Mouse (Mus musculus) heart, embryonic 13.5 days (tissue): ENCODE results near the gene 4921524J17Rik. TPM values are rescaled to one million over a fixed set of nuclear protein-coding genes. Genes with fewer than 3 reads are reported as not detected.

ENCODE experiments used
- ATAC-seq: fragments of 200-750 bp; cut with Nextera tagmentation; 2 replicates; pipeline ENCODE4 v1.8.0; 2017; ENCODE audit warnings: moderate TSS enrichment; ENCODE audit not compliant: insufficient number of reproducible peaks, low FRiP score, low TSS enrichment; ENCODE audit errors: extremely low read depth
- H3K27ac ChIP-seq: fragments of 300-500 bp; sonication (generic); replicated peaks from 2 replicates; pipeline ENCODE4 v1.5.1; 2015; ENCODE audit warnings: moderate library complexity, mild to moderate bottlenecking, inconsistent platforms
- H3K27me3 ChIP-seq: fragments of 300-500 bp; sonication (generic); replicated peaks from 2 replicates; pipeline ENCODE4 v1.6.1; 2015; ENCODE audit warnings: mild to moderate bottlenecking, inconsistent platforms
- H3K36me3 ChIP-seq: fragments of 300-500 bp; sonication (generic); 2 replicates; pipeline ENCODE4 v1.6.1; 2015; ENCODE audit warnings: mild to moderate bottlenecking, inconsistent platforms
- H3K4me1 ChIP-seq: fragments of 300-500 bp; sonication (generic); 2 replicates; pipeline ENCODE4 v1.6.1; 2015; ENCODE audit warnings: inconsistent platforms
- H3K4me2 ChIP-seq: fragments of 300-500 bp; sonication (generic); 2 replicates; pipeline ENCODE4 v1.6.1; 2015; ENCODE audit warnings: inconsistent platforms, mild to moderate bottlenecking, moderate library complexity
- H3K4me3 ChIP-seq: fragments of 300-500 bp; sonication (generic); 2 replicates; pipeline ENCODE4 v1.5.1; 2015; ENCODE audit warnings: moderate library complexity, mild to moderate bottlenecking, inconsistent platforms
- H3K9ac ChIP-seq: fragments of 300-500 bp; sonication (generic); 2 replicates; pipeline ENCODE4 v1.6.1; 2015; ENCODE audit warnings: inconsistent platforms, mild to moderate bottlenecking, moderate library complexity
- H3K9me3 ChIP-seq: fragments of 300-500 bp; sonication (generic); 2 replicates; pipeline ENCODE4 v1.6.1; 2016; ENCODE audit warnings: inconsistent platforms
- WGBS: fragments of 180-500 bp; shearing (Covaris S2); methylation state at CpG from one replicate; pipeline ENCODE4 v1.1.7; 2015; ENCODE audit warnings: mixed read lengths; 5-methylcytosine and 5-hydroxymethylcytosine counted together
- polyA plus RNA-seq: library from polyadenylated mRNA; unstranded; fragments of >200 nt; fragmentation: Nextera tagmentation; extraction: Ambion mirVana; gene quantifications from 2 replicates; pipeline ENCODE4 v1.2.1, GENCODE M21; 2015

The 4921524J17Rik gene
- polyA plus RNA-seq, 1 experiment from 2014 or later = 52.9 TPM

DNA sequence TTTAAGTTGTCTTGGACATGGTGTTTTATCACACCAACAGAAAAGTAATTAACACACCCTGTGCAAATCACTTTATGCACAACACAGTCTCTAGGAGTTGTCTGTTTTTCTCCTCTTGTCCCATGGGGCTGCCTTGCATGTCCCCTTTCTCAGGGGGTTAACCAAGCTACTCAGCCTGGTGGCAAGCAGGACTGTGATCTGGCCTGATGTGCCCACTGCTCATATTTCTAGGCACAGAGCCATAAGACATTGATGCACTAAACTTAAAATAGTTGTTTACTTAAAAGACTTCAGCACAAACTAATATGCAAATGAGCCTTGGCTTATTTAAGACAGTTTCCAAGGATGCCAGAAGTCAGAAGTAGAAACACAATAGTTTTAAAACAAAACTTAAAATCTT is 31.7 kb upstream of the 4921524J17Rik start:
- ATAC-seq = no peak
- 0 out of 2 replicates have a peak, but pooled peaks cover 2% of the 10 kb centered on the region for H3K4me1 ChIP-seq
- no peak overlapping the region for H3K4me3 ChIP-seq
- no peak overlapping the region for H3K9ac ChIP-seq
- H3K4me2 ChIP-seq = no peak overlapping the region
- H3K27me3 ChIP-seq = no peaks in the 10 kb centered on the region
- no peaks in the 10 kb centered on the region for H3K9me3 ChIP-seq
- no peaks in the 10 kb centered on the region for H3K36me3 ChIP-seq
- no peak overlapping the region for H3K27ac ChIP-seq

DNA sequence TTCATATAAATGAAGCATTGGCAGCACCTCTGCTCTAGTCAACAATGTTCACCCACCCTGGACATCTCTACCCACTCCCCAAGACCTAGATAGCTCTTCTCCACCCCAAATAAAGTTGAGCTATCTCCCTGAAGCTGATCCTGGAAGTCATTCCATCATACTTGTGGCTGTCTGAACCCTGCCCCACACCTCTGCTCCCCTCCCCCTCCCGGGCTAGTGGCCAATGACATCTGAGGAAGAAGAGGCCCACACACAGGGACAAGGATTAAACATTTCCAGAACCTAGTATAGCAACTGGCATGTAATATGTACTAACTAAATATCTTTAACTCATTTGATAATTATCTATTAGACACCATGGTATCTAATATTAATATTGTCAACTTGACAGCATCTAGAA is 29.8 kb upstream of the 4921524J17Rik start:
- no peak for ATAC-seq
- no peak overlapping the region for H3K27ac ChIP-seq
- 0 out of 2 replicates have a peak, but pooled peaks cover 2% of the 10 kb centered on the region for H3K4me1 ChIP-seq
- no peaks in the 10 kb centered on the region for H3K9me3 ChIP-seq
- H3K4me2 ChIP-seq = no peak overlapping the region
- 52% methylated on average over 1 of the region's 1 CpGs for WGBS
- H3K9ac ChIP-seq = no peak overlapping the region
- H3K27me3 ChIP-seq = no peaks in the 10 kb centered on the region
- H3K36me3 ChIP-seq = no peaks in the 10 kb centered on the region
- H3K4me3 ChIP-seq = no peak overlapping the region

DNA sequence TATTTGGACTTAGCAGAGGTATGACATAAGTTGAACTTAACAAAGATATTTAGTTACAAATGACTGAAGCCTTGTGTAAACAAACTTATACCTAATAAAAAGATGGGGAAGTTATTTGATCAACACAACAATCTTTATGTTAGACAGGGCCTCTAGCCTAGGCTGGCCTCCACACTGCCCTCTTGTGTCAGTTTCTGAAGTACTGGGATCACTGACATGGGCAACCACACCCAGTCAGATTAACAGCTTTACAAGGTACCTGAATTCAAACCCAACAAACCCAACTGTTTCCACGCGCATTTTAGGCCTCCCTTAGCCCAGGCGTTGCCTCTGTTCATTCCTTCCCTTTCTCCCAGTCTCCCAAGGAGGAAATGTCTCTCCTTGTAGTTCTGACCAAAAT is 28.7 kb upstream of the 4921524J17Rik start:
- H3K4me2 ChIP-seq = no peak overlapping the region
- no peak overlapping the region for H3K4me3 ChIP-seq
- no peaks in the 10 kb centered on the region for H3K9me3 ChIP-seq
- 0 out of 2 replicates have a peak, but pooled peaks cover 2% of the 10 kb centered on the region for H3K4me1 ChIP-seq
- H3K9ac ChIP-seq = no peak overlapping the region
- WGBS = 65% methylated on average over 3 of the region's 3 CpGs
- no peaks in the 10 kb centered on the region for H3K36me3 ChIP-seq
- no peaks in the 10 kb centered on the region for H3K27me3 ChIP-seq
- ATAC-seq = no peak
- H3K27ac ChIP-seq = no peak overlapping the region

DNA sequence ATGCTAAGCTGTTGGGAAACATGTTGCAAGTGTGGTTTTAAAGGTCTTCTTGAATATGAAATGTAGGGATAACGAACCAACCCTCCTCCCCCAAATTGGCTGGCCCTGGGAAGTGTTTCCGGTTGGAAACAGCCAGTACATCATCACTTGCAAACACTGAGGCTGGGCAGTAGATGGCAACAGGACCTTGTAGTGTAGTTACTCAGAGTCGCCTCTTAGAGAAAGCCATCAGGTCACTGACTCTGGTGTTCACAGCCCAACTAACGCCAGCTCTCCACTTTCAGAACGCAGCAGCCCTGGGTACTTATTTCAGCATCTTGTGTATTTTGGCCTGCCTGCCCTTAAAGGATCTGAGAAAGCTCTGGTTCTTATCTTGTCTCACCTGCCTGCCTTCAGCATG is 28.2 kb upstream of the 4921524J17Rik start:
- no peak for ATAC-seq
- 23% methylated on average over 5 of the region's 5 CpGs for WGBS

DNA sequence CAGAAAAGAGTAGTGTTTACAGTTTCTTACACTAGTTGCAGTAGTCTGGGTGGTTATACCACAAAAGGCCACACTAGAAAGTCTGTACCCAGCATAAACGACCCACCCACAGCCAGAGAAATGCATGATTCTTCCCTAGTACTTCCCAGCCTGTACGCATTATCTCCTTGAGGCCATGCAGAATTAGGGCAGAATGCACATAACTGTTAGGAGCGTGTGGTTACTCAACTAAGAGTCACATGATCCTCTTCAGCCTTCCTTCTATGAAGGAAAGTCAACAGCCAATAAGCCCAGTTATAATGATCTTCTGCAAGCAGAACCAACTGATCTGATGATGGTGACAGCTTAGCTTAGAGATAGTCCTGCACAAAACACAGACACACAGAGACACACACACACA is 26.9 kb upstream of the 4921524J17Rik start:
- Histone ChIP-seq H3K9me3 (no peaks in the 10 kb centered on the region), H3K4me1 (0 out of 2 replicates have a peak, but pooled peaks cover 2% of the 10 kb centered on the region), H3K9ac (no peak overlapping the region), H3K4me3 (no peak overlapping the region), H3K27me3 (no peaks in the 10 kb centered on the region), H3K36me3 (no peaks in the 10 kb centered on the region), H3K4me2 (no peak overlapping the region), H3K27ac (no peak overlapping the region)
- 67% methylated on average over 3 of the region's 3 CpGs for whole genome bisulfite sequencing
- ATAC-seq = no peak

More for the DNA sequence above, 28.2 kb upstream of the 4921524J17Rik start:
- Histone ChIP-seq H3K9me3 (no peaks in the 10 kb centered on the region), H3K4me3 (no peak overlapping the region), H3K27me3 (no peaks in the 10 kb centered on the region), H3K4me1 (0 out of 2 replicates have a peak, but pooled peaks cover 2% of the 10 kb centered on the region), H3K4me2 (no peak overlapping the region), H3K36me3 (no peaks in the 10 kb centered on the region), H3K27ac (no peak overlapping the region), H3K9ac (no peak overlapping the region)

DNA sequence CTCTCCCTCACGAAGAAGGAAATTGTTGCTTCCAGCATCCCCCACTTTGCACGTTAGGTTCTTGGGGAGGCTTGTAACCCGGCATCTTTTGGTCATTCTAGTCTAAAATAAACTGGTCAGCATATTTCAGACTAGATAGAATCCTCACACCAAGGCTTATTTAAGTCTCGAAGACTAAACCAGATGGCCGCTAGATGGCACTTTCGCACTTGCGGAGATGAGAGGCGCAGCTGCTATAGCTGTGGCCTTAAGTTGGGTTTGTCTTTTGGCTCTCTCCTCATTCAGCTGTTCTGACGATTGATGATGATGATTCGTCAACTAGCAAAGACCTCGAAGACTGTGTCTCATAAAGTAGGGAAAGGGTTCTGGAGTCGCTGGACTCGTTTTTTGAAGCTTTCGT is 23.9 kb upstream of the 4921524J17Rik start:
- Histone ChIP-seq H3K9ac (no peak overlapping the region), H3K9me3 (no peaks in the 10 kb centered on the region), H3K4me3 (no peak overlapping the region), H3K36me3 (no peaks in the 10 kb centered on the region), H3K27me3 (no peaks in the 10 kb centered on the region), H3K4me2 (no peak overlapping the region), H3K27ac (no peak overlapping the region), H3K4me1 (peaks cover 10% of the 10 kb centered on the region)
- ATAC-seq = no peak; the same call in 1 of the 2 replicates
- WGBS = 10% methylated on average over 14 of the region's 14 CpGs

DNA sequence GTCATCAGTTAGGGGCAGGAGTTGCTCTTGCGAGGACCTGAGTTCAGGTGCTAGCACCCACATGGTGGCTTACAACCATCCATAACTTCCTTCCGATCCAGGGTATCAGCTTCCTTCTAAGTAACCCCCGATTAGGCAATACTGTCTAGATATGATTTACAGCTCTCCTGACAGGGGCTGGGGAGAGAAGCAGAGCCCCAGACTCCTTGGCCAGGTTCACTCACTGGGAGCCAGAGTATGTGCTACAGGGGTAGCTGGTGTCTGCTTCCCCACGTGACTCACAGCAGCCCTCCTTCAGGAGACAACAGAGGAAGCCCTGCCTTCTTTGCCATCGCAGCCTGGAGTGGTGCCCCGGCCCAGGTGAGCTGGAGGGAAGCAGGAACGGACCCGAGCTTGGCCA is 22.1 kb upstream of the 4921524J17Rik start:
- 52% methylated on average over 8 of the region's 8 CpGs for WGBS
- no peak for ATAC-seq

DNA sequence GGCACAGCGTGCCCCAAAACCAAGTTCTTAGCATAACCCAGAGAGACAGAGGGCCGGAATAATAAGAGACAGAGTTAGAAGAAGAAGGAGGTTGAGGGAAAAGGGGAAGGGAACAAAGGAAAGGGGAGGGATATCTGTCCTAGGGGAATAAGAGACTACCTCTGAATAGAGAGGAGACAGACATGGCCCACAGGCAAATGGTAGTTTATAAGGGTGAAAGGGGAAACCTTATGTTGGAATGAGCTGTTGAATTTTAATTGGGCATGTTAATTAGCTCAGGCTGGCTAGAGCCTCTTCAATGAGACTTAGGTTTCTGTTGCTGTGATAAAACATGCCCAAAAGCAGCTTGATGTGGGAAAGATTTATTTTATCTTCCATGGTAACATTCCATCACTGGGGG is 20.6 kb upstream of the 4921524J17Rik start:
- no peaks in the 10 kb centered on the region for H3K36me3 ChIP-seq
- no peak overlapping the region for H3K4me3 ChIP-seq
- 84% methylated on average over 2 of the region's 2 CpGs for WGBS
- no peaks in the 10 kb centered on the region for H3K27me3 ChIP-seq
- no peak overlapping the region for H3K27ac ChIP-seq
- ATAC-seq = no peak
- H3K4me1 ChIP-seq = peaks cover 10% of the 10 kb centered on the region
- no peak overlapping the region for H3K9ac ChIP-seq
- no peaks in the 10 kb centered on the region for H3K9me3 ChIP-seq
- no peak overlapping the region for H3K4me2 ChIP-seq

More for the DNA sequence above, 22.1 kb upstream of the 4921524J17Rik start:
- Histone ChIP-seq H3K27ac (no peak overlapping the region), H3K27me3 (no peaks in the 10 kb centered on the region), H3K36me3 (no peaks in the 10 kb centered on the region), H3K4me3 (no peak overlapping the region), H3K9me3 (no peaks in the 10 kb centered on the region), H3K4me2 (no peak overlapping the region), H3K9ac (no peak overlapping the region), H3K4me1 (peaks cover 10% of the 10 kb centered on the region)

DNA sequence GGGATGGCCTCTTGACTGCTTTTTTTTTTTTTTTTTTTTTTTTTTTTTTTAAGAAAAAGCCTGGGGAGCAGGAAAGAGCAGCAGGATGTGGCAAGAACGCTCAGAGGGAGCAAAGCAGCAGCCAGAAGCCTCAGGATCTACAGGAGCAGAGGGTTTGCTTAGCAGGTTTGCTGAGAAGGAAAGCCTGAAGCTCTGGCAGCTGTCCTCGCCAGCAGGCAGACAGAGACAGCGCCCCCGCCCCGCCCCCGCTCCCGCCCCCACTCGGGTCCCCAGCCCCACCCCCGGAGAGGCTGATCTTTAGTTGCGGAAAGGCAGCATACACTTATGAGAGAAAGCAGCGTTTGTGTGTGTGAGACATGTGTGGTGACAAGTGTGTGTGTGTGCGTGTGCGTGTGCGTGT is 19.7 kb upstream of the 4921524J17Rik start:
- Histone ChIP-seq H3K9me3 (no peaks in the 10 kb centered on the region), H3K9ac (peak overlapping the region; percentile 52; the same call in 1 of the 2 replicates)
- no peak for ATAC-seq

DNA sequence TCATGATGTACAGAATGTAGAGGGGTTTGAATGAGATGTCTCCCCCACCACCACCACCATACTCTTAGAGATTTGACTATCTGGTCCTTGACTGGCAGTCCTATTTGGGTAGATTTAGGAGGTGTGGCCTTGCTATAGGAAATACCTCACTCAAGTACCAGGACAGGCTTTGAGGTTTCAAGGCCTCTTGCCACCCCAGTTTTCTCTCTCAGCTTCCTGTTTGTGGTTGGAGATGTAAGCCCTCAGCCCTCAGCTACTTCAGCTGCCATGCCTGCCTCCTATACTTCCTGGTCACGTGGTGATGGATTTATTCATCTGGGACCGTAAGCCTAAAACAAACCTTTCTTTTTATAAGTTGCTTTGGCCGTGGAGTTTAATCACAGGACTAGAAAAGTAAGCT is 17.7 kb upstream of the 4921524J17Rik start:
- WGBS = 72% methylated on average over 3 of the region's 3 CpGs
- H3K4me3 ChIP-seq = no peak overlapping the region
- H3K36me3 ChIP-seq = no peaks in the 10 kb centered on the region
- no peak overlapping the region for H3K27ac ChIP-seq
- H3K9me3 ChIP-seq = no peaks in the 10 kb centered on the region
- H3K4me1 ChIP-seq = peaks cover 10% of the 10 kb centered on the region
- no peak overlapping the region for H3K4me2 ChIP-seq
- H3K9ac ChIP-seq = no peak overlapping the region
- H3K27me3 ChIP-seq = no peaks in the 10 kb centered on the region
- no peak for ATAC-seq

More for the DNA sequence above, 19.7 kb upstream of the 4921524J17Rik start:
- Histone ChIP-seq H3K4me2 (peak overlapping the region; percentile 56), H3K27ac (no peak overlapping the region), H3K27me3 (no peaks in the 10 kb centered on the region), H3K4me3 (peak overlapping the region; percentile 26), H3K36me3 (no peaks in the 10 kb centered on the region), H3K4me1 (peaks cover 10% of the 10 kb centered on the region)
- WGBS = 19% methylated on average over 14 of the region's 14 CpGs

DNA sequence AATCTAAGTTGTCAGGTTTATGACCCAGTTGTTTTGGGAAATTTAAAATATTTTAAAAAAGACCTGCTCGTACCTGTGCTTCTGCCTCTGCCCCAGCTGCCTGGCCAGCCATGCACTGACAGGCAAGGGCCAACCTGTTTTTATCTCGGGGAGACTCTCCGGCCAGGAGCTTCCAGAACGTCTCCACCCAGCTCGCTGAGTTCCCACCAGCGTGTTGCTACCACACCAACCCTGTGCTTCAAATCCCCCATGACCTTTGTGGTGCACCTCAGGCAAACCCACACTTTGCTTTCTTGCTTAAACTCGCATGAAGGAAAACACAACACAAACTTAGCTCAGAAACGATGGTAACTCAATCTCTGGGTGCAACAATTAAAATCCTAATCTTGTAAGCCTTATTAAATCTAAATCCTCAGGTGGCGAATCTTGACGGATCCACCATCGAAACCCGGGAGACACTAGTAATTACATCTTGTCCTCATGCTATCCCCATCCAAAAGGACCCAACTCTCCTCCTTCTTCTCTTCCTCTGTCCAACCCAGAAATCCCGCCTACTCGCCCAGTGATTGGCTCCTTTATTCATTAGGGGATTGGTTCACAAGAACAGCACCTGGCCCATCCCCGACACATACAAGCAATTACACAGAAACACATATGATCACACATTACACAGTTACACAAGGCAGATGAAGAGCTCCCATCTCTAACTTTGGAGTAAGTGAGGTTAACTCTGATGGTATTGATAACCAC is 13.5 kb upstream of the 4921524J17Rik start:
- no peaks in the 10 kb centered on the region for H3K9me3 ChIP-seq
- H3K4me2 ChIP-seq = no peak overlapping the region
- no peak for ATAC-seq
- 70% methylated on average over 15 of the region's 15 CpGs for WGBS
- no peaks in the 10 kb centered on the region for H3K36me3 ChIP-seq
- H3K27ac ChIP-seq = no peak overlapping the region
- no peaks in the 10 kb centered on the region for H3K27me3 ChIP-seq
- H3K9ac ChIP-seq = no peak overlapping the region
- H3K4me1 ChIP-seq = no peaks in the 10 kb centered on the region
- no peak overlapping the region for H3K4me3 ChIP-seq

DNA sequence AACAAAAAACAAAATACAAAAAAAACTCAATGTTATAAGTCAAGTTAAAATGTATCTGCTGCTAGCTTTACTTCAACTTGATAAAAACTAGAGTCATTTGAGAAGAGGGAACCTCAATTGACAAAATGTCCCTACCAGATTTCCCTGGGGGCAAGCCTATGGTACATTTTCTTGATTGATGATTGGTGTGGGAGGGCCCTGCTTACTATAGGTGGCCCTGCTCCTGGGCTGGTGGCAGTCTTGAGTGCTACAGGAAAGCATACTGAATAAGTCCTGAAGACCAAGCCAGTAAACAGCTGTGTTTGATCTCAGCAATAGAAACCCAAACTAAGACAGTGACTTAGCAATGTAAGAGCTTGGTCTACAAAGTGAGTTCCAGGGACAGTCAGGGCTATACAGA is 11.5 kb upstream of the 4921524J17Rik start:
- Histone ChIP-seq H3K27me3 (no peaks in the 10 kb centered on the region), H3K4me2 (no peak overlapping the region), H3K4me1 (no peaks in the 10 kb centered on the region)

More for the DNA sequence above, 11.5 kb upstream of the 4921524J17Rik start:
- H3K9ac ChIP-seq = no peak overlapping the region
- H3K4me3 ChIP-seq = no peak overlapping the region
- no peaks in the 10 kb centered on the region for H3K36me3 ChIP-seq
- ATAC-seq = no peak
- H3K9me3 ChIP-seq = no peaks in the 10 kb centered on the region
- no peak overlapping the region for H3K27ac ChIP-seq
